Mouse (Mus musculus) thymus, postnatal 4 days (tissue): ENCODE measurements around the gene Mef2b.

Experiments
- DNase-seq: peaks from one replicate; pipeline ENCODE4 v3.0.0; 2021

Mef2b gene

GRCm38 (mm10) chr8:70134931-70135330, 4.6 kb upstream of the Mef2b start:
- no peak for DNase-seq

- no peak for DNase-seq
Observed at GRCm38 (mm10) chr8:70136591-70136990, 2.9 kb upstream of the Mef2b start.

GRCm38 (mm10) chr8:70137890-70138289, 1.6 kb upstream of the Mef2b start:
- no peak for DNase-seq

GRCm38 (mm10) chr8:70139981-70140380, 470 bp downstream of the Mef2b start:
- no peak for DNase-seq

- peak; percentile 70 for DNase-seq
Observed at GRCm38 (mm10) chr8:70147678-70148607, 8.4 kb downstream of the Mef2b start.

- DNase-seq, result peak; percentile 50
Observed at GRCm38 (mm10) chr8:70150158-70150557, 10.6 kb downstream of the Mef2b start.

GRCm38 (mm10) chr8:70152537-70153257, 13.2 kb downstream of the Mef2b start:
- DNase-seq, result peak; percentile 89

- no peak for DNase-seq
Observed at GRCm38 (mm10) chr8:70157240-70157800, 17.8 kb downstream of the Mef2b start.

- peak; percentile 94 for DNase-seq
Observed at GRCm38 (mm10) chr8:70158069-70158853, 18.8 kb downstream of the Mef2b start.

- no peak for DNase-seq
Observed at GRCm38 (mm10) chr8:70159211-70159610, 19.7 kb downstream of the Mef2b start.

GRCm38 (mm10) chr8:70160015-70160414, 20.5 kb downstream of the Mef2b start:
- peak; percentile 63 for DNase-seq

- no peak for DNase-seq
Observed at GRCm38 (mm10) chr8:70163316-70163715, 23.8 kb downstream of the Mef2b start.

GRCm38 (mm10) chr8:70166504-70167110, 27.1 kb downstream of the Mef2b start:
- DNase-seq, result peak; percentile 94

GRCm38 (mm10) chr8:70170116-70170515, 30.6 kb downstream of the Mef2b start:
- DNase-seq, result no peak

- no peak for DNase-seq
Observed at GRCm38 (mm10) chr8:70170748-70171147, 31.2 kb downstream of the Mef2b start.

GRCm38 (mm10) chr8:70171240-70171639, 31.7 kb downstream of the Mef2b start:
- DNase-seq, result no peak

- peak; percentile 88 for DNase-seq
Observed at GRCm38 (mm10) chr8:70172043-70172681, 32.7 kb downstream of the Mef2b start, which contains the start of gene Tmem161a. TSS of gene Tmem161a (plus strand) at chr8:70172356.

GRCm38 (mm10) chr8:70173320-70173719, 33.8 kb downstream of the Mef2b start:
- DNase-seq, result no peak

- no peak for DNase-seq
Observed at GRCm38 (mm10) chr8:70174079-70174478, 34.6 kb downstream of the Mef2b start.

GRCm38 (mm10) chr8:70178231-70178630, 38.7 kb downstream of the Mef2b start:
- DNase-seq, result no peak

- DNase-seq, result no peak
Observed at GRCm38 (mm10) chr8:70179082-70179481, 39.6 kb downstream of the Mef2b start.
